Mouse (Mus musculus) thymus, adult 2 months (tissue): ENCODE measurements around the gene Gm10645.

Source experiments
- CTCF ChIP-seq: fragments of 200-500 bp; IDR thresholded peaks from 2 replicates; pipeline ENCODE4 v1.5.1; 2012; ENCODE audit warnings: mild to moderate bottlenecking, control low read depth, low read length, moderate library complexity, borderline replicate concordance; ENCODE audit not compliant: control insufficient read depth, poor library complexity, insufficient read depth; ENCODE audit errors: extremely low read depth
- POLR2A ChIP-seq: fragments of 200-500 bp; IDR thresholded peaks from 2 replicates; pipeline ENCODE4 v1.6.1; 2012; ENCODE audit warnings: mild to moderate bottlenecking, low read length, control low read depth, moderate library complexity; ENCODE audit not compliant: control insufficient read depth, poor library complexity, insufficient read depth; ENCODE audit errors: extremely low read depth

DNA sequence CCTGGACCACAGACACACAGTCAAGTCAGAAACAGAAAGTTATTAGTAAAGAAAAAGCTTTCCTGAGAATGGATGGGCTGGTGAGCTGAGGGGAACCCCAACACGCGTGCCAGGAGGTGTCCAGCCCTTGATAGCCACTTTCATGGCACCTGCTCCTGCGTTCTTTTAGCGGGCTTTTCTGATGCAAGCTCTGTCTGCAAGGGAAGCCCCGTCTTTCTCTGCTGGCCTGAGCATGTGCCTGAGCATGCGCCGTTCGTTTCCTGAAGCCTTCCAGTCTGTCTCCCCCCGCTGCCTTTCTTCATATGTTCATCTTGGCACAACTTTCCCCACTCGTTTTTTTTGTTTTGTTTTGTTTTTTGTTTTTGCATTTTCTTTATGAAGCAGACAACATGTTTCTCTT is 9.7 kb upstream of the Gm10645 start:
- TF ChIP-seq CTCF = no peak
- TF ChIP-seq POLR2A = no peak
